Mouse (Mus musculus) adrenal gland (tissue): ENCODE data around the gene Gm27029.
"Not testable (repeated sequence)": the region's sequence is repeated elsewhere in the genome, so short reads cannot be mapped to it uniquely, and the experiment has no call there.

ENCODE experiments used
- intact Hi-C: fragments of 180-260 bp; cut with DNase I; formaldehyde crosslinking; loops from one replicate; pipeline ENCODE4 v1.15.1; 2025

The Gm27029 gene

DNA sequence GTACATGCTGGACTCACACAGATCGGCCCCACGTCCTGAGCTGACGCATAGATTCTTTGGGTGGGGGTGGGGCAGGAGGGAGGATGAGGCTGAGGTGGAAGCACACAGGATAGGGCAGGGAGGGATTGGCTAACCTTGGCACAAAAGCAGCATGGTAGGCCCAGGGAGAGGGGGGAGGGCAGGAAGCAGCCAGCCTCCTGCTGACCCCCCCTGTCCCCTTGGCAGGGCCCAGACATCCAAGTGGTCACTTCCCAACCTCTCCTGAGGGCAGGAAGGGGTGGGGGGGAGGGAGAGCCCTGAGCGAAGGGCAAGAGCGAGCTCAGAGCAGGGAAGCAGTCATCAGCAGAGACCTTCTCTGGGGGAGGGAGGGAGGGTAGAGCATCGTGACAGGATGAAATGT lies 35.1 kb upstream of the Gm27029 start:
- intact Hi-C loops, result no loop called here

GRCm38 (mm10) chr11:101458217-101458616 lies 33.6 kb upstream of the Gm27029 start:
- intact Hi-C loops, result no loop called here

GRCm38 (mm10) chr11:101457631-101458030 lies 33.0 kb upstream of the Gm27029 start:
- intact Hi-C loops, result no loop called here

GRCm38 (mm10) chr11:101455627-101456026 lies 31.0 kb upstream of the Gm27029 start:
- intact Hi-C loops, result no loop called here

DNA sequence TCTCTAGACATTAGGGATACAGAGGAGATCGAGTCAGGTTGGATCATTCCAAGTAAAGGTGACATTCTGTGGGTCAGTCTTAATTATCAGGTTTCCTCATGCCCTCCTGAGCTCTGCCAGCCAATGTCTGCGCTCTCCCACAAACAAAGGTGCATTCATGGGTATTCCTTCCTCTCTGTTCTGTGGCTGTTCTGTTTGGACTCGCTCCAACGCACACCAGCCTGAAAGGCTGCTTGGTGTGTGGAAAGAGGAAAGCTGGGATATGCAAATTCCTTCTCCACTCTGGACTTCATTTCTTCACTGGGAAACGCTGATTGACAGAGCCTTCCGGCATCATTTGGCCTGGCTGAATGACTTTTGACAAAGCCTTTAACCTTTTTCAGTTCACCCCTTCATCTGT lies 30.1 kb upstream of the Gm27029 start:
- intact Hi-C loops, result no loop called here

GRCm38 (mm10) chr11:101452093-101452774 lies 27.6 kb upstream of the Gm27029 start:
- intact Hi-C loops, result no loop called here

- intact Hi-C loops, result no loop called here
These were observed 26.9 kb upstream of the Gm27029 start for GRCm38 (mm10) chr11:101451536-101451935.

GRCm38 (mm10) chr11:101450394-101450793 lies 25.8 kb upstream of the Gm27029 start:
- intact Hi-C loops, result no loop called here

- intact Hi-C loops, result not testable (repeated sequence)
These were observed 25.0 kb upstream of the Gm27029 start for GRCm38 (mm10) chr11:101449596-101449995.

DNA sequence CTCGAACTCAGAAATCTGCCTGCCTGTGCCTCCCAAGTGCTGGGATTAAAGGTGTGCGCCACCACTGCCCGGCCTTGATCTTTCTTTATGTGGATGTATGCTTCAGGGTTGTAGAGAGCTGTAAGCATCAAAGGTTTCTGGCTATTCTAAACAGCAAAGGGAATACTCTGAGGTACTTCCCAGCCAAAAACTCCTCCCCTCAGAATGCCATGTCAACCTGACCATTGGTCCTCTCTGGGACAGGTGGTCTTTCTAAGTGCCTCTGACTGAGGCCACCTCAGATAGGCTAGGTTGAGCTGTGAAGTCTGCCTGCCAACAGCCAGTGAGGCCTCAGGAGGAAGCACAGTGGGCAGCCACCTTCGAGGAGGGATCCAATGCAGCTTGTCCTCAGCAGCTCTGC lies 24.3 kb upstream of the Gm27029 start:
- intact Hi-C loops, result no loop called here

DNA sequence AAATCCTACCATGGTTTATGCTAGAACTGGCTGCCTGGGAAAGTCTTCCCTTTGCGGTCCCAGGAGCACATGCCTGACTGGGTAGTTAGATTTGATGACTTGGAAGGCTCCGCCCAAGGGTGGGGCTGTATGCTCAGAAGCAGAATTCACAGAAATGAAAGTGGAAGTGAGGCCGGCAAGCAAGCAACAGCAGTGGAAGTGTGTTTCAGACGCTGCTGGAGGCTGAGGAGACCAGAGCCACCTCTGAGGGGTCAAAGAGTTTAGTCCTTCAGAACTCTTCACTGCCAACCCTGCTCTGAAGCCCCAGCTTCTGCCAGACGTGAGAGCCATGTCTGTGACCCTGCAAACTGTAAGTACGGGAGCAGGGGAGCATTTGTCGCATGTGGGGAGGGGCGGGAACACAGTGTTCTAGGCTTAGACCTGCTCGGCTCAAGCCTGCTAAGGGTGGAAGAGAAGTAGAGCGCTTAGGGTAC lies 23.7 kb upstream of the Gm27029 start, which contains the start of gene Ifi35:
Gene Ifi35 (plus strand): TSS at position 134 of the 473 bp plus-strand sequence.
- intact Hi-C loops, result no loop called here

DNA sequence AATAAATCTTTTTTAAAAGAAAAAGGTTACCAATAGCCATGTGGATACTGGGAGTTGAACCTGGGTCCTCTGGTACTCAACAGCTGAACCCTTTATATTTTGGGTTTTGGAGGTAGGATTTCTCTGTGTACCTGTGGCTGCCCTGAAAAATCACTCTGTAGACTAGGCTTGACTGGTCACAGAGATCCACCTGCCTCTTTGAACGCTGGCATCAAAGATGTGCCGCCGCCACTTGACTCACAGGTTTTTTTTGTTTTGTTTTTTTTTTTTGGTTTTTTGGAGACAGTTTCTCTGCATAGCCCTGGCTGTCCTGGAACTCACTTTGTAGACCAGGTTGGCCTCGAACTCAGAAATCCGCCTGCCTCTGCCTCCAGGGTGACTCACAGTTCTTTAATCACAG lies 23.2 kb upstream of the Gm27029 start:
- intact Hi-C loops, result no loop called here

DNA sequence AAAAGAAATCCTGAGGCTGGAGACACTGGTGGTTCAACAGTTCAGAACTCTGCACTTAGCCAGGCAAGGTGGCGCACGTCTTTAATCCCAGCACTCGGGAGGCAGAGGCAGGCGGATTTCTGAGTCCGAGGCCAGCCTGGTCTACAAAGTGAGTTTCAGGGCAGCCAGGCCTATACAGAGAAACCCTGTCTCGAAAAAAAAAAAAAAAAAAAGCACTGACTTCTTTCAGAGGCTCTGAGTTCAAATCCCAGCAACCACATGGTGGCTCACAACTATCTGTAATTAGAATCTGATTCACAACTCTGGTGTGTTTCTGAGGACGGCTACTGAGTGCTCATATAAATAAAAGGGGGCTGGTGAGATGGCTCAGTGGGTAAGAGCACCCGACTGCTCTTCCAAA lies 22.3 kb upstream of the Gm27029 start:
- intact Hi-C loops, result not testable (repeated sequence)

GRCm38 (mm10) chr11:101446319-101446718 lies 21.7 kb upstream of the Gm27029 start:
- intact Hi-C loops, result no loop called here

- intact Hi-C loops, result no loop called here
These were observed 18.2 kb upstream of the Gm27029 start for GRCm38 (mm10) chr11:101442760-101443159.

DNA sequence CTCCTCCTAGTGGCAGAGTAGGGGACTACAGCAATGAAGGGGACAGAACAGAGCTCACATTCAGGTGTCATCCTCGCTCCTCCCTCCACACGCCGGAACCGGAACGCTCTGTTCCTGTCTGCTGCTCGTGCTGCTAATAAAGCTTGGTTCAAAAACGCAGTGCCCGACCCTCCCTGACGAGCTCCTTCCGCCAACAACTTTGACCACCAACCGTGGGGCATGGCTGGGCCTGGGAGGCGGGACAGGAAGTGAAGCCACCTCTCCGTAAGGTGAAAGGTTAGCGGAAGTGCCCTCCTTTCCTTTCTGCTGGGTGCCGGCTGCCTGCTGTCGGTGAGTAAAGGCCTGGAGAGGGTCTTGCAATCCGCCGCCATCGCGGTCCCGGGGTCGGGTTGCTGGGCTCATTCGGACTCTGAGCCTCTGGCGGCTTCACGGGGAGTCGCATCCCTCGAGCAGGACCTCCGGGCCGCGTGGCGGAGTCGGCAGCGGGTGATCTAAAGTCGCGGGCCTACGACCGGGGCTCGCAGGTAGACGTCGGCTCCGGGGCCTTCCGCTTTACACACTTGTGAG lies 17.6 kb upstream of the Gm27029 start, which contains the start of gene Rpl27:
Gene Rpl27 (plus strand): TSS at position 172 of the 567 bp plus-strand sequence.
- intact Hi-C loops, result no loop called here

DNA sequence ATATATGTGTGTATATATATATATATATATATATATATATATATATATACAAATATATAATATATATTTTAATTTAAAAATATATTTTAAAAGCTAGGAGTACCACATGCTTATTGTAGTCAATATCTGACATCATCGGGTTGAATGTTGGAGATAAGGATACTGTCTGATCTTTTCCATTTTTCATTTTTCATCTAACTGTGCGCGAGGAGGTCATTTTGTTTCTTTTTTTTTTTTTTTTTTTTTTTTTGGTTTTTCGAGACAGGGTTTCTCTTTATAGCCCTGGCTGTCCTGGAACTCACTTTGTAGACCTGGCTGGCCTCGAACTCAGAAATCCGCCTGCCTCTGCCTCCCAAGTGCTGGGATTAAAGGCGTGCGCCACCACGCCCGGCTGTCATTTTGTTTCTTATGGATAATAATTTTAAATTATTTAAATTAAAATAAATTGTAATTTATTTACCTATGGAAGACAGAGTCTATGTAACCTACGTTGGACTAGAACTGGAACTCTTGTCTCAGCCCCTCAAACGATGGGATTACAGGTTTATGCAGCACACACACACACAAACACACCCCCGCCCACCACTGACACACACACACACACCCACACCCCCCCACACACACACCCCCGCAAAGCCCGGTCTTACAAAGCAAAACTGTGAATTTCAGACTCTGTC lies 17.0 kb upstream of the Gm27029 start:
- intact Hi-C loops, result not testable (repeated sequence)

DNA sequence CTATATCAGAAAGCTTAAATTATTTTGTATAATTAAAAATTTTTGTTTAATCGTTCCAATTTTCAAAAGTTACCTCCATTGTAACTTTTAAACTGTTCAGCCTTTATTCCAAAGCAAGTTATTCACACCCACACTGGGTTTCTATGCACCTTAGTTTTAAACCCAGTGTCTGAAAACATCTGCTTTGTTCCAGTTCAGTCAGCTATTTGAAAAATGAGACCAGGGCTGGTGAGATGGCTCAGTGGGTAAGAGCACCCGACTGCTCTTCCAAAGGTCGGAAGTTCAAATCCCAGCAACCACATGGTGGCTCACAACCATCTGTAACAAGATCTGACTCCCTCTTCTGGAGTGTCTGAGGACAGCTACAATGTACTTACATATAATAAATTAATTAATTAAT lies 13.4 kb upstream of the Gm27029 start:
- intact Hi-C loops, result not testable (repeated sequence)

DNA sequence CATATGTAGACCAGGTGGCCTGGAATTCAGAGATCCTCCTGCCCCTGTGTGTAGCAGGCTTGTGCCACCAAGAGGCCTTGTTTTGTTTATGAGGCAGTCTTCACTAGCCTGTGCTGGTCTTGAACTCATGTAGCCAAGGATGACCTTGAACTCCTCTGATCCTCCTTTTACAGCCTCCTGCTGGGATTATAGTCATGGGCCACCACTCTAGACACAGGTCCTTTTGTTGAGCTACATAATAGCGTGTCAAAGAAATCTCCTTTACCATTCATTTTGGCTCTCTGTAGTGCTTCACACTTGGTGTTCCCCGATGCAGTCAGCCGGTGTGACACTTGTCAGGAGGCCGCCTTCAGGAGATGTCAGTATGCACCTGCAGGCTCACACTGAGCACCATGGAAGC lies 12.3 kb upstream of the Gm27029 start:
- intact Hi-C loops, result no loop called here

GRCm38 (mm10) chr11:101435831-101436230 lies 11.2 kb upstream of the Gm27029 start:
- intact Hi-C loops, result no loop called here

DNA sequence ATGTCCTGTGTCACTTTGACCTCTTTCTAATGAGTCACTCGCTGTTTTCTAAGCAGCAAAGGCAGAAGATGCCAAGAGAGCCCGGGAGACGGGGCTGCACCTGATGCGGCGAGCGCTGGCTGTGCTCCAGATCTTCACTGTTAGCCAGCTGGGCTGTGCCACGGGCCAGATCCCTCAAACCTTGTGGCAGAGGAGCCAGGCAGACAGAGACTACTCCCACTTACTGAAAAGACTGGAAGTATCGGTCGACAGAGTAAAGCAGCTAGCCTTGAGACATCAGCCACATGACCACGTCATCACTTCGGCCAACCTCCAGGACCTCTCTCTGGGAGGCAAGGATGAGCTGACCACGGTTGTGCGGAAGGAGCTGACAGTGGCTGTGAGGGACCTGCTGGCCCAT lies 8.8 kb upstream of the Gm27029 start:
- intact Hi-C loops, result no loop called here

- intact Hi-C loops, result no loop called here
These were observed 6.7 kb upstream of the Gm27029 start for GRCm38 (mm10) chr11:101431327-101431726.
